Mouse (Mus musculus) heart, embryonic 11.5 days (tissue): ENCODE data around the gene Zcrb1. TPM values are rescaled to one million over a fixed set of nuclear protein-coding genes. Genes with fewer than 3 reads are reported as not detected.

Source experiments
- ATAC-seq: fragments of 200-750 bp; cut with Nextera tagmentation; replicated peaks from 2 replicates; pipeline ENCODE4 v1.8.0; 2017; ENCODE audit warnings: moderate library complexity; ENCODE audit not compliant: insufficient number of reproducible peaks, low FRiP score, low TSS enrichment
- H3K27ac ChIP-seq: fragments of 300-500 bp; sonication (generic); 2 replicates; pipeline ENCODE4 v1.5.1; 2014; ENCODE audit warnings: mild to moderate bottlenecking, low read depth, low read length
- H3K27me3 ChIP-seq: fragments of 300-500 bp; sonication (generic); 2 replicates; pipeline ENCODE4 v1.6.1; 2014; ENCODE audit warnings: mild to moderate bottlenecking, low read length, mixed read lengths; ENCODE audit not compliant: control insufficient read depth, insufficient read depth
- H3K36me3 ChIP-seq: fragments of 300-500 bp; sonication (generic); 2 replicates; pipeline ENCODE4 v1.6.1; 2014; ENCODE audit warnings: mild to moderate bottlenecking, low read length, moderate library complexity, mixed read lengths; ENCODE audit not compliant: control insufficient read depth, insufficient read depth
- H3K4me1 ChIP-seq: fragments of 300-500 bp; sonication (generic); 2 replicates; pipeline ENCODE4 v1.6.1; 2014; ENCODE audit warnings: low read length; ENCODE audit not compliant: control insufficient read depth, insufficient read depth
- H3K4me2 ChIP-seq: fragments of 300-500 bp; sonication (generic); 2 replicates; pipeline ENCODE4 v1.6.1; 2014; ENCODE audit warnings: mild to moderate bottlenecking, moderate library complexity
- H3K4me3 ChIP-seq: fragments of 300-500 bp; sonication (generic); 2 replicates; pipeline ENCODE4 v1.5.1; 2014; ENCODE audit warnings: low read depth, low read length
- H3K9ac ChIP-seq: fragments of 300-500 bp; sonication (generic); 2 replicates; pipeline ENCODE4 v1.6.1; 2014; ENCODE audit warnings: mild to moderate bottlenecking, low read depth, low read length, moderate library complexity
- H3K9me3 ChIP-seq: fragments of 300-500 bp; sonication (generic); replicated peaks from 2 replicates; pipeline ENCODE4 v1.6.1; 2016; ENCODE audit warnings: low read length; ENCODE audit not compliant: control insufficient read depth
- WGBS: fragments of 180-500 bp; shearing (Covaris S2); extraction: QIAGEN DNeasy Blood & Tissue Kit; methylation state at CpG from one replicate; pipeline ENCODE4 v1.1.7; 2014; ENCODE audit not compliant: insufficient replicate concordance; 5-methylcytosine and 5-hydroxymethylcytosine counted together
- polyA plus RNA-seq: library from polyadenylated mRNA; unstranded; fragments of >200 nt; fragmentation: Nextera tagmentation; extraction: Ambion mirVana; gene quantifications from 2 replicates; pipeline ENCODE4 v1.2.1, GENCODE M21; 2014

Zcrb1 gene
- polyA plus RNA-seq, 1 experiment from 2014 or later = 135 TPM

GRCm38 (mm10) chr15:93365561-93365960 lies 32.6 kb downstream of the Zcrb1 start:
- 87% methylated on average over 6 of the region's 6 CpGs for WGBS
- ATAC-seq = no peak
- no peaks in the 10 kb centered on the region; the same call in 1 of the 2 replicates for H3K4me1 ChIP-seq

GRCm38 (mm10) chr15:93358346-93359095 lies 39.6 kb downstream of the Zcrb1 start:
- Histone ChIP-seq H3K4me3 (no peak overlapping the region), H3K9me3 (no peaks in the 10 kb centered on the region), H3K36me3 (no peaks in the 10 kb centered on the region), H3K27ac (no peak overlapping the region), H3K9ac (no peak overlapping the region), H3K27me3 (no peaks in the 10 kb centered on the region), H3K4me1 (no peaks in the 10 kb centered on the region), H3K4me2 (no peak overlapping the region)
- 85% methylated on average over 19 of the region's 19 CpGs for WGBS
- no peak for ATAC-seq

More at GRCm38 (mm10) chr15:93365561-93365960, 32.6 kb downstream of the Zcrb1 start:
- Histone ChIP-seq H3K27ac (no peak overlapping the region), H3K9ac (no peak overlapping the region), H3K4me3 (no peak overlapping the region), H3K27me3 (no peaks in the 10 kb centered on the region), H3K4me2 (no peak overlapping the region), H3K9me3 (no peaks in the 10 kb centered on the region), H3K36me3 (no peaks in the 10 kb centered on the region)

DNA sequence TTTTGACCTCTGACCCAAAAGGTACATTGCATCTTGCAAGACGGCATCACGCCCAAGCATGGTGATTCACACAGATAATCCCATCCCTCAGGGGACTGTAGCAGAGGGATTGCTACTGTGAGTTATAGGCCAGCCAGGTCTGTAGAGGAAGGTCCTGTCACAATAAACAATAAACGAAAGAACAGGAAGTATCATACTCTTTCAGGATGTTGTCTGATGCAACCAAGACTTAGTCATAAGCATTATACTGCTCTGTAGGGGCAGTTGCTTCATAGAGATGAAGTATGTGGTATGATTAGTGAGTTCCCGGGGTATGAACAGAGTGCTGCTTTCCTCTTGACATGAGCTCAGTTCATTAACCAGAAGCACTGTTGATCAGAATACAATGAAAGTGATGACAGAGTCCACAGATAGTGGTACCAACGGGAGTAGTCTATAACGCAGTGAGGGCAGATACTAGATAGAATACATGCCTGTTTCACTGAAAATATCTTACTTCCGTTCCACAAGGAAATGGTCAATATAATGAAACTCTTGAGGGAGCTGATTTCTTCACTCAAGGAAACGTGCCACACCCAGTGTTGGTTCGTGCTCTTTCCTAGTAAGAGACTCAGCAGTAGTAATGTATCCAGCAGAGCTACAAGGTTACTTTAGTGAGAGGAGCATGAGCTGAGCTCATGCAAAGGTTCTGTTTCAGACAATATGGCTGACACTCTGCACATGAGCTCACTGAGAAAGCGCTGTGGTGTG lies 57.3 kb downstream of the Zcrb1 start:
- Histone ChIP-seq H3K36me3 (no peaks in the 10 kb centered on the region), H3K27me3 (no peaks in the 10 kb centered on the region), H3K4me1 (no peaks in the 10 kb centered on the region), H3K4me3 (no peak overlapping the region), H3K4me2 (no peak overlapping the region), H3K9me3 (no peaks in the 10 kb centered on the region), H3K27ac (no peak overlapping the region), H3K9ac (no peak overlapping the region)
- ATAC-seq = no peak
- WGBS = 66% methylated on average over 10 of the region's 10 CpGs

- Histone ChIP-seq H3K27ac (peak within 1 kb of the TSS; percentile 94), H3K4me2 (peak within 1 kb of the TSS; percentile 97), H3K4me3 (peak within 1 kb of the TSS; percentile 85), H3K9ac (peak within 1 kb of the TSS; percentile 89), H3K9me3 (no peaks in the 10 kb centered on the region), H3K27me3 (no peaks in the 10 kb centered on the region), H3K36me3 (no peaks in the 10 kb centered on the region), H3K4me1 (0 out of 2 replicates have a peak, but pooled peaks cover 2% of the 10 kb centered on the region)
- under 1% methylated on average over 72 of the region's 73 CpGs for WGBS
- ATAC-seq = peak; percentile 93
Observed at GRCm38 (mm10) chr15:93336925-93337761, 61.0 kb downstream of the Zcrb1 start, which contains the start of gene Yaf2. Yaf2 (minus strand) TSS chr15:93336935.

- Histone ChIP-seq H3K4me3 (peak overlapping the region; percentile 85), H3K36me3 (no peaks in the 10 kb centered on the region), H3K4me2 (peak overlapping the region; percentile 97), H3K4me1 (0 out of 2 replicates have a peak, but pooled peaks cover 2% of the 10 kb centered on the region), H3K27me3 (no peaks in the 10 kb centered on the region), H3K9me3 (no peaks in the 10 kb centered on the region), H3K9ac (peak overlapping the region; percentile 89; the same call in 1 of the 2 replicates), H3K27ac (peak overlapping the region; percentile 94)
- no peak; the same call in 1 of the 2 replicates for ATAC-seq
- under 1% methylated on average over 31 of the region's 52 CpGs for WGBS
Observed at GRCm38 (mm10) chr15:93336658-93336924, 61.5 kb downstream of the Zcrb1 start.

Other genes starting within 250 kb of the Zcrb1 start
- gene Gxylt1, start 123.2 kb downstream of the Zcrb1 start, polyA plus RNA-seq = 12.0 and 14.1 TPM in 2 replicates
- 119 and 124 TPM in 2 replicates for gene Yaf2, start 61.4 kb downstream of the Zcrb1 start, polyA plus RNA-seq
- 35.3 and 43.3 TPM in 2 replicates for gene Pphln1, start within 50 bp of the Zcrb1 start, polyA plus RNA-seq
- gene Prickle1, start 197.6 kb upstream of the Zcrb1 start, polyA plus RNA-seq = 29.5 and 37.3 TPM in 2 replicates